Mouse (Mus musculus) thymus, adult 2 months (tissue): ENCODE results near the gene Sbsn.

ENCODE experiments used
- CTCF ChIP-seq: fragments of 200-500 bp; IDR thresholded peaks from 2 replicates; pipeline ENCODE4 v1.5.1; 2012; ENCODE audit warnings: mild to moderate bottlenecking, control low read depth, low read length, moderate library complexity, borderline replicate concordance; ENCODE audit not compliant: control insufficient read depth, poor library complexity, insufficient read depth; ENCODE audit errors: extremely low read depth
- POLR2A ChIP-seq: fragments of 200-500 bp; IDR thresholded peaks from 2 replicates; pipeline ENCODE4 v1.6.1; 2012; ENCODE audit warnings: mild to moderate bottlenecking, low read length, control low read depth, moderate library complexity; ENCODE audit not compliant: control insufficient read depth, poor library complexity, insufficient read depth; ENCODE audit errors: extremely low read depth

DNA sequence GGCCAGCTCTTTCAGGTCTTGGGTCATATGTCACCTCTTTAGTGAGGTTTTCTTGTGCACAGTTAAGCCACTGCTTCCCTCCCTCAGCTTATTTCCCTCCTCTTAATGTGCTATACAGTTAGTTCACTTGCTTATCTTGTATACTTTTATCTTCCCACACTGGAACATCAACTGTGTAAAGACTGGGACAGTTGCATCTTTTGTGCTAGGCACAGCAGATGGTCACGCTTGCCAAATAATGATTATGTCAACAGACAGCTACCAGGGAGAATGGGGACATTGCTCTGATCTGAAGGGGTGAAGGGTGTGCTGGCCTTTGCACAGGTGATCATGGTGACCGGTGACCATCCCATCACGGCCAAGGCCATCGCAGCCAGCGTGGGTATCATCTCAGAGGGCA is 31.6 kb upstream of the Sbsn start:
- TF ChIP-seq POLR2A = no peak
- no peak for TF ChIP-seq CTCF
